ENCODE assay signal across 8 mouse cellular contexts in the genomic region with DNA sequence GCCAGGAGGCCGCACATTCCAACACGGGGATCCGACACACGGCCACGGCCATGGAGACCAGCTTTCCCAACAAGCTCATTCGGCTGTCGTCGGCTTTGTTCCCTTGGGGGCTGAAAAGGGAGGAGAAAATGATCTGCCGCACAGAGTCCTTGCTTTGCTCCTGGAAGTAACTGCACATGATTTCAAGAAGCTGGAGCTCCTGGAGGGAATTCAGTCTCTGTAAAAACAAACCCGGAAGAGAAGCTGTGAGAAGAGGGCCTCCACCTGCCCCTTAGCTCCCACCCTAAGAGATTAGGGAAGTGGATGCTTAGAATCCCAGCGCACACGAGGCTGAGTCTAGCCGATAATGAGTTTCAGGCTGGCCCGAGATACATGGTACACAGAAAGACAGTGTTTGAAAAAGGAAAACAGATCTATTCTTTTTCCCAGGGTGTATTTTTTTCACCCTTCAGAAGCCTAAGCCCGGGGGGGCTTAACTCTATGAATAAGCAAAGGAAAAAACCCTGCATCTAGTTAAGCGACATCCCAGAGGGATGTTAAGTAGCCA. TPM values are rescaled to one million over a fixed set of nuclear protein-coding genes. Genes with fewer than 3 reads are reported as not detected.
DNase-seq lines count a peak whose midpoint lies in the region; ATAC-seq and TF ChIP-seq lines count a peak whose summit lies in the region.

No protein-coding gene starts in this region.

- intact Hi-C loops in gastrocnemius, postnatal 36 days (cut with DNase I): no loop called here
- intact Hi-C loops in gastrocnemius, postnatal 14 days (cut with DNase I; ENCODE audit: low total_unique reads): no loop called here

- H3K27ac ChIP-seq in intestine, embryonic 15.5 days: peak overlapping the region; percentile 84

- H3K9me3 ChIP-seq in intestine, embryonic 15.5 days: no peaks in the 10 kb centered on the region

- ATAC-seq in intestine, embryonic 15.5 days: peak; percentile 45; the same call in 1 of the 2 replicates
- no peak for ATAC-seq in activated CD4-positive, CD25-positive, alpha-beta regulatory T cell, adult 4 months

- H3K4me3 ChIP-seq in lung, adult 2 months (replicated peaks; ENCODE audit: extremely low read depth, low read depth, low read length): peak overlapping the region; percentile 76
- peak overlapping the region; percentile 95 for H3K4me3 ChIP-seq in intestine, embryonic 15.5 days (replicated peaks)

- 6% methylated on average over 16 of the region's 16 CpGs for WGBS in lung, adult 2 months
- WGBS in intestine, embryonic 15.5 days: 3% methylated on average over 16 of the region's 16 CpGs

- TF ChIP-seq POLR2A in lung, adult 2 months (IDR thresholded peaks at IDR 0.05; ENCODE audit: borderline replicate concordance, extremely low read depth, low read depth, low read length): no peak

- peak overlapping the region; percentile 96 for H3K9ac ChIP-seq in intestine, embryonic 15.5 days

- DNase-seq in lung, adult 2 months: no peak
- no peak for DNase-seq in lung, postnatal 36 days
- DNase-seq in embryo, embryonic 9.5 days (ENCODE audit: extremely low spot score): peak; percentile 38
- peak; percentile 47 for DNase-seq in neural tube, embryonic 10.5 days (ENCODE audit: extremely low spot score, low spot score)
- no peak for DNase-seq in gastrocnemius, postnatal 36 days
- DNase-seq in gastrocnemius, postnatal 14 days: no peak

- H3K36me3 ChIP-seq in intestine, embryonic 15.5 days: peaks cover 27% of the 10 kb centered on the region

- H3K4me2 ChIP-seq in intestine, embryonic 15.5 days (replicated peaks): peak overlapping the region; percentile 84

- TF ChIP-seq CTCF in lung, adult 2 months (IDR thresholded peaks at IDR 0.05; ENCODE audit: insufficient read depth, low read length): no peak

- no peaks in the 10 kb centered on the region for H3K27me3 ChIP-seq in intestine, embryonic 15.5 days (replicated peaks)

- H3K4me1 ChIP-seq in lung, adult 2 months (ENCODE audit: control insufficient read depth, insufficient read depth, low read length): peaks cover 5% of the 10 kb centered on the region; the same call in 1 of the 2 replicates
- H3K4me1 ChIP-seq in intestine, embryonic 15.5 days (replicated peaks): peaks cover 9% of the 10 kb centered on the region

RNA-seq across cellular contexts. Expression of a gene that starts 0.9 kb away (rescaled TPM):
- polyA plus RNA-seq in lung, adult 2 months (2012; rRNA removed): 21.8 and 25.1 TPM in 2 replicates
- 33.9 and 35.6 TPM in 2 replicates for polyA plus RNA-seq in intestine, embryonic 15.5 days (2015; fragmentation: Nextera tagmentation; extraction: Ambion mirVana)
- polyA plus RNA-seq in activated CD4-positive, CD25-positive, alpha-beta regulatory T cell, adult 4 months (2017; shearing (Covaris generic)): 1 to 10 TPM; 5.5 to 8.5 TPM
- 10 to 100 TPM in 1 of 2 experiments, 1 to 10 TPM in 1; 8.9 to 10.3 TPM for total RNA-seq in gastrocnemius, postnatal 36 days (2021)
- 1 to 10 TPM; 8.3 to 9.4 TPM for total RNA-seq in gastrocnemius, postnatal 14 days (2021)

RNA-seq across cellular contexts. Expression of a gene that starts 14.8 kb away (rescaled TPM):
- polyA plus RNA-seq in lung, adult 2 months (2012; rRNA removed): 76.0 and 98.1 TPM in 2 replicates
- 63.8 and 64.9 TPM in 2 replicates for polyA plus RNA-seq in intestine, embryonic 15.5 days (2015; fragmentation: Nextera tagmentation; extraction: Ambion mirVana)
- 10 to 100 TPM; 63.7 to 68.0 TPM for polyA plus RNA-seq in activated CD4-positive, CD25-positive, alpha-beta regulatory T cell, adult 4 months (2017; shearing (Covaris generic))
- total RNA-seq in gastrocnemius, postnatal 36 days (2021): 10 to 100 TPM; 34.1 to 38.2 TPM
- 10 to 100 TPM; 31.6 to 33.8 TPM for total RNA-seq in gastrocnemius, postnatal 14 days (2021)

RNA-seq across cellular contexts. Expression of a gene that starts 20.8 kb away (rescaled TPM):
- polyA plus RNA-seq in lung, adult 2 months (2012; rRNA removed): 1.4 and 1.5 TPM in 2 replicates
- 0.05 and 0.06 TPM in 2 replicates for polyA plus RNA-seq in intestine, embryonic 15.5 days (2015; fragmentation: Nextera tagmentation; extraction: Ambion mirVana)
- not detected for polyA plus RNA-seq in activated CD4-positive, CD25-positive, alpha-beta regulatory T cell, adult 4 months (2017; shearing (Covaris generic))
- under 1 TPM; 0.08 to 0.12 TPM for total RNA-seq in gastrocnemius, postnatal 36 days (2021)
- total RNA-seq in gastrocnemius, postnatal 14 days (2021): under 1 TPM; 0.33 to 0.44 TPM

RNA-seq across cellular contexts. Expression of a gene that starts 42.9 kb away (rescaled TPM):
- polyA plus RNA-seq in lung, adult 2 months (2012; rRNA removed): 0.02 and 0.09 TPM in 2 replicates
- 0.11 and 0.15 TPM in 2 replicates for polyA plus RNA-seq in intestine, embryonic 15.5 days (2015; fragmentation: Nextera tagmentation; extraction: Ambion mirVana)
- polyA plus RNA-seq in activated CD4-positive, CD25-positive, alpha-beta regulatory T cell, adult 4 months (2017; shearing (Covaris generic)): not detected
- total RNA-seq in gastrocnemius, postnatal 36 days (2021): not detected
- total RNA-seq in gastrocnemius, postnatal 14 days (2021): not detected

RNA-seq across cellular contexts. Expression of a gene that starts 44.4 kb away (rescaled TPM):
- 10.1 and 10.4 TPM in 2 replicates for polyA plus RNA-seq in lung, adult 2 months (2012; rRNA removed)
- 2.2 and 2.4 TPM in 2 replicates for polyA plus RNA-seq in intestine, embryonic 15.5 days (2015; fragmentation: Nextera tagmentation; extraction: Ambion mirVana)
- polyA plus RNA-seq in activated CD4-positive, CD25-positive, alpha-beta regulatory T cell, adult 4 months (2017; shearing (Covaris generic)): under 1 TPM; 0.19 to 0.25 TPM
- total RNA-seq in gastrocnemius, postnatal 36 days (2021): 1 to 10 TPM; 2.2 to 3.2 TPM
- 1 to 10 TPM; 2.8 to 3.5 TPM for total RNA-seq in gastrocnemius, postnatal 14 days (2021)

Comparison
In these comparisons a context has a peak if more than half of its experiments do, and no peak if none do; other contexts are left out.
1. DNase-seq: peak in embryo, embryonic 9.5 days (single experiment) and neural tube, embryonic 10.5 days (single experiment); none in lung, adult 2 months (single experiment), lung, postnatal 36 days (single experiment), gastrocnemius, postnatal 36 days (0 of 2) and gastrocnemius, postnatal 14 days (single experiment).